Comparison of ENCODE assay signal across 17 mouse cellular contexts in genomic region chr19:41900495-41901090, GRCm38 (mm10). TPM values are rescaled to one million over a fixed set of nuclear protein-coding genes. Genes with fewer than 3 reads are reported as not detected.
A peak's percentile ranks its signal among the peaks of the same experiment; 100 is the strongest.
DNase-seq lines count a peak whose midpoint lies in the region; ATAC-seq and TF ChIP-seq lines count a peak whose summit lies in the region.
"Had no signal": no experiment of that assay in that cellular context is flagged by ENCODE, and none has a peak within 500 bp of the region (broad histone marks: within the 10 kb centered on the region; RNA-seq: fewer than 3 reads in every experiment).

No protein-coding gene starts in this region.

- H3K27me3 ChIP-seq in MEL (ENCODE audit: control insufficient read depth in 1 of 2, insufficient read depth in 2 of 2, low read length in 2 of 2) = no peaks in the 10 kb centered on the region
- no peaks in the 10 kb centered on the region for H3K27me3 ChIP-seq in liver, embryonic 13.5 days
- H3K27me3 ChIP-seq in forebrain, embryonic 15.5 days = no peaks in the 10 kb centered on the region
- H3K27me3 ChIP-seq in heart, embryonic 10.5 days (ENCODE audit: insufficient read depth, poor library complexity, severe bottlenecking) = no peaks in the 10 kb centered on the region

- H3K4me1 ChIP-seq in MEL (ENCODE audit: control insufficient read depth in 1 of 2, insufficient read depth in 2 of 2, low read length in 2 of 2) = peaks cover 3 to 36% of the 10 kb centered on the region in 2 experiments
- H3K4me1 ChIP-seq in liver, embryonic 13.5 days (replicated peaks) = peaks cover 45% of the 10 kb centered on the region
- H3K4me1 ChIP-seq in forebrain, embryonic 15.5 days = peaks cover 5% of the 10 kb centered on the region
- peaks cover 15% of the 10 kb centered on the region for H3K4me1 ChIP-seq in heart, embryonic 10.5 days

- no peak for ATAC-seq in CD4-positive, CD25-positive, alpha-beta regulatory T cell, adult 4 months
- no peak for ATAC-seq in liver, embryonic 13.5 days (ENCODE audit: low read depth)
- peak; percentile 82 for ATAC-seq in monocyte, adult 5-6 weeks (replicated peaks; ENCODE audit: insufficient number of reproducible peaks, low FRiP score, low TSS enrichment, poor library complexity, severe bottlenecking)
- ATAC-seq in forebrain, embryonic 15.5 days (replicated peaks) = no peak
- ATAC-seq: forebrain, embryonic 16.5 days; hindbrain, postnatal 0 days had no signal

- H3K79me2 ChIP-seq in MEL (ENCODE audit: control insufficient read depth, insufficient read depth, low read length, poor library complexity) = peaks cover 3% of the 10 kb centered on the region; the same call in 1 of the 2 replicates

- no peak overlapping the region for H3K4me2 ChIP-seq in liver, embryonic 13.5 days
- H3K4me2 ChIP-seq in forebrain, embryonic 15.5 days (replicated peaks) = no peak overlapping the region

- DNase-seq in CD4-positive, CD25-positive, alpha-beta regulatory T cell, adult 2 months (ENCODE audit: low read depth, low spot score) = peak; percentile 18
- DNase-seq in MEL (ENCODE audit: low read depth, low spot score) = peak; percentile 70
- DNase-seq in liver, embryonic 13.5 days = no peak
- no peak for DNase-seq in cerebellum, adult 9-11 months
- no peak for DNase-seq in heart, embryonic 10.5 days (ENCODE audit: low spot score)
- DNase-seq: adrenal gland, postnatal 14 days; cerebellum, postnatal 14 days; heart, postnatal 14 days; kidney, adult 8-10 months; kidney, postnatal 4 days had no signal

- no peak overlapping the region for H3K9ac ChIP-seq in MEL (ENCODE audit: control insufficient read depth, low read depth, low read length, poor library complexity, severe bottlenecking)
- H3K9ac ChIP-seq in liver, embryonic 13.5 days = no peak overlapping the region
- H3K9ac ChIP-seq in forebrain, embryonic 15.5 days (replicated peaks) = no peak overlapping the region
- H3K9ac ChIP-seq: liver, embryonic 14.5 days had no signal

- no peak for TF ChIP-seq CTCF in MEL (IDR thresholded peaks at IDR 0.05 in 2 of 3, conservative IDR thresholded peaks at IDR 0.05 in 1 of 3; ENCODE audit: control insufficient read depth in 1 of 3, insufficient read depth in 1 of 3, low read depth in 2 of 3, low read length in 3 of 3, poor library complexity in 1 of 3, severe bottlenecking in 1 of 3)

- no peak for TF ChIP-seq RAD21 in MEL (IDR thresholded peaks at IDR 0.05; ENCODE audit: low read depth, low read length)

- H3K4me3 ChIP-seq in MEL (ENCODE audit: control insufficient read depth in 1 of 2, insufficient read depth in 1 of 2, low read depth in 2 of 2, low read length in 2 of 2) = no peak overlapping the region
- no peak overlapping the region for H3K4me3 ChIP-seq in liver, embryonic 13.5 days (replicated peaks)
- no peak overlapping the region for H3K4me3 ChIP-seq in forebrain, embryonic 15.5 days
- no peak overlapping the region for H3K4me3 ChIP-seq in heart, embryonic 10.5 days
- H3K4me3 ChIP-seq: erythroblast, embryonic 14.5 days had no signal

- WGBS in liver, embryonic 13.5 days (ENCODE audit: insufficient replicate concordance) = 27% methylated on average over 8 of the region's 8 CpGs
- 90% methylated on average over 8 of the region's 8 CpGs for whole genome bisulfite sequencing in forebrain, embryonic 15.5 days
- 80% methylated on average over 8 of the region's 8 CpGs for WGBS in heart, embryonic 10.5 days

- H3K36me3 ChIP-seq in MEL (ENCODE audit: control insufficient read depth in 1 of 2, insufficient read depth in 2 of 2, low read length in 2 of 2) = peaks cover 0 to 32% of the 10 kb centered on the region in 2 experiments; a peak in 2 of 4 replicates
- no peaks in the 10 kb centered on the region for H3K36me3 ChIP-seq in liver, embryonic 13.5 days
- no peaks in the 10 kb centered on the region for H3K36me3 ChIP-seq in forebrain, embryonic 15.5 days
- no peaks in the 10 kb centered on the region for H3K36me3 ChIP-seq in heart, embryonic 10.5 days

- no peaks in the 10 kb centered on the region for H3K9me3 ChIP-seq in MEL (replicated peaks; ENCODE audit: insufficient read depth, low read length)
- no peaks in the 10 kb centered on the region for H3K9me3 ChIP-seq in liver, embryonic 13.5 days (replicated peaks)
- H3K9me3 ChIP-seq in forebrain, embryonic 15.5 days = no peaks in the 10 kb centered on the region
- no peaks in the 10 kb centered on the region for H3K9me3 ChIP-seq in heart, embryonic 10.5 days

- no peak for TF ChIP-seq POLR2A in MEL (IDR thresholded peaks at IDR 0.05; ENCODE audit: control insufficient read depth in 1 of 2, insufficient read depth in 1 of 2, low read depth in 1 of 2, low read length in 2 of 2, poor library complexity in 1 of 2)

- TF ChIP-seq EP300 in MEL (IDR thresholded peaks at IDR 0.05; ENCODE audit: low read depth in 1 of 2, low read length in 2 of 2) = peak; percentile 34 to 72; a peak in 3 of 4 replicates

- no peak overlapping the region for H3K27ac ChIP-seq in MEL (ENCODE audit: control insufficient read depth, low read depth, low read length)
- peak overlapping the region; percentile 29; the same call in 1 of the 2 replicates for H3K27ac ChIP-seq in liver, embryonic 13.5 days
- H3K27ac ChIP-seq in forebrain, embryonic 15.5 days (replicated peaks) = no peak overlapping the region
- no peak overlapping the region for H3K27ac ChIP-seq in heart, embryonic 10.5 days
- H3K27ac ChIP-seq: hindbrain, postnatal 0 days; liver, embryonic 14.5 days had no signal

TF ChIP-seq in MEL, 35 proteins besides CTCF, POLR2A, EP300 and RAD21 (continues in another document):
- TF ChIP-seq MAZ (IDR thresholded peaks at IDR 0.05; ENCODE audit: low read depth, low read length) (no peak), MYC (IDR thresholded peaks at IDR 0.05; ENCODE audit: low read depth, low read length) (no peak), JUND (IDR thresholded peaks at IDR 0.05; ENCODE audit: low read depth, low read length) (no peak), SIN3A (IDR thresholded peaks at IDR 0.05; ENCODE audit: low read length) (no peak), POLR2AphosphoS5 (IDR thresholded peaks at IDR 0.05; ENCODE audit: borderline replicate concordance, low read depth, low read length) (no peak), GABPA (IDR thresholded peaks at IDR 0.05; ENCODE audit: low read depth, low read length) (no peak)

RNA-seq across cellular contexts. Expression of gene Rrp12, which starts 4.6 kb away (rescaled TPM):
- 10 to 100 TPM in 1 of 2 experiments, 1 to 10 TPM in 1; 7.2 to 17.3 TPM for polyA plus RNA-seq in CD4-positive, CD25-positive, alpha-beta regulatory T cell, adult 4 months (2017; shearing (Covaris generic))
- 93.8 and 106 TPM in 2 replicates for total RNA-seq in MEL (2012; rRNA removed)
- polyA plus RNA-seq in MEL (2012; ENCODE audit: insufficient read depth in 1 of 2, insufficient read length in 2 of 2, low read depth in 1 of 2, low replicate concordance in 2 of 2, missing spikeins in 1 of 2) = 100 to 1,000 TPM in 1 of 2 experiments, 10 to 100 TPM in 1; 44.5 to 134 TPM
- polyA plus RNA-seq in liver, embryonic 13.5 days (2015; fragmentation: Nextera tagmentation; extraction: Ambion mirVana) = 15.2 and 17.2 TPM in 2 replicates
- 5.1 to 7.7 TPM (median 7.6 TPM) in 3 replicates for total RNA-seq in monocyte, adult 5-6 weeks (2017)
- 16.7 and 17.3 TPM in 2 replicates for polyA plus RNA-seq in forebrain, embryonic 15.5 days (2015; fragmentation: Nextera tagmentation; extraction: Ambion mirVana)
- polyA plus RNA-seq in heart, embryonic 10.5 days (2016; fragmentation: Nextera tagmentation; extraction: Ambion mirVana) = 25.1 and 25.8 TPM in 2 replicates

RNA-seq across cellular contexts. Expression of gene Pgam1, which starts 11.1 kb away (rescaled TPM):
- polyA plus RNA-seq in CD4-positive, CD25-positive, alpha-beta regulatory T cell, adult 4 months (2017; shearing (Covaris generic)) = 10 to 100 TPM; 41.8 to 43.3 TPM
- 267 and 714 TPM in 2 replicates for total RNA-seq in MEL (2012; rRNA removed)
- polyA plus RNA-seq in MEL (2012; ENCODE audit: insufficient read depth in 1 of 2, insufficient read length in 2 of 2, low read depth in 1 of 2, low replicate concordance in 2 of 2, missing spikeins in 1 of 2) = 100 to 1,000 TPM; 220 to 756 TPM
- polyA plus RNA-seq in liver, embryonic 13.5 days (2015; fragmentation: Nextera tagmentation; extraction: Ambion mirVana) = 230 and 238 TPM in 2 replicates
- 117 to 136 TPM (median 120 TPM) in 3 replicates for total RNA-seq in monocyte, adult 5-6 weeks (2017)
- 463 and 466 TPM in 2 replicates for polyA plus RNA-seq in forebrain, embryonic 15.5 days (2015; fragmentation: Nextera tagmentation; extraction: Ambion mirVana)
- 1,222 and 1,272 TPM in 2 replicates for polyA plus RNA-seq in heart, embryonic 10.5 days (2016; fragmentation: Nextera tagmentation; extraction: Ambion mirVana)

RNA-seq across cellular contexts. Expression of gene Exosc1, which starts 32.6 kb away (rescaled TPM):
- 10 to 100 TPM; 83.6 to 89.9 TPM for polyA plus RNA-seq in CD4-positive, CD25-positive, alpha-beta regulatory T cell, adult 4 months (2017; shearing (Covaris generic))
- total RNA-seq in MEL (2012; rRNA removed) = 101 and 118 TPM in 2 replicates
- polyA plus RNA-seq in MEL (2012; ENCODE audit: insufficient read depth in 1 of 2, insufficient read length in 2 of 2, low read depth in 1 of 2, low replicate concordance in 2 of 2, missing spikeins in 1 of 2) = 100 to 1,000 TPM; 162 to 390 TPM
- 61.6 and 67.2 TPM in 2 replicates for polyA plus RNA-seq in liver, embryonic 13.5 days (2015; fragmentation: Nextera tagmentation; extraction: Ambion mirVana)
- 28.8 to 32.4 TPM (median 31.4 TPM) in 3 replicates for total RNA-seq in monocyte, adult 5-6 weeks (2017)
- polyA plus RNA-seq in forebrain, embryonic 15.5 days (2015; fragmentation: Nextera tagmentation; extraction: Ambion mirVana) = 76.8 and 78.4 TPM in 2 replicates
- polyA plus RNA-seq in heart, embryonic 10.5 days (2016; fragmentation: Nextera tagmentation; extraction: Ambion mirVana) = 60.1 and 78.1 TPM in 2 replicates

RNA-seq across cellular contexts. Expression of gene Zdhhc16, which starts 32.7 kb away (rescaled TPM):
- polyA plus RNA-seq in CD4-positive, CD25-positive, alpha-beta regulatory T cell, adult 4 months (2017; shearing (Covaris generic)) = 10 to 100 TPM; 40.7 to 59.3 TPM
- total RNA-seq in MEL (2012; rRNA removed) = 95.2 and 99.2 TPM in 2 replicates
- polyA plus RNA-seq in MEL (2012; ENCODE audit: insufficient read depth in 1 of 2, insufficient read length in 2 of 2, low read depth in 1 of 2, low replicate concordance in 2 of 2, missing spikeins in 1 of 2) = 100 to 1,000 TPM in 1 of 2 experiments, not detected in 1; 128 TPM
- polyA plus RNA-seq in liver, embryonic 13.5 days (2015; fragmentation: Nextera tagmentation; extraction: Ambion mirVana) = 43.1 and 44.1 TPM in 2 replicates
- 15.5 to 26.4 TPM (median 23.1 TPM) in 3 replicates for total RNA-seq in monocyte, adult 5-6 weeks (2017)
- polyA plus RNA-seq in forebrain, embryonic 15.5 days (2015; fragmentation: Nextera tagmentation; extraction: Ambion mirVana) = 88.5 and 96.9 TPM in 2 replicates
- polyA plus RNA-seq in heart, embryonic 10.5 days (2016; fragmentation: Nextera tagmentation; extraction: Ambion mirVana) = 73.4 and 78.9 TPM in 2 replicates

RNA-seq across cellular contexts. Expression of gene Frat2, which starts 52.7 kb away (rescaled TPM):
- polyA plus RNA-seq in CD4-positive, CD25-positive, alpha-beta regulatory T cell, adult 4 months (2017; shearing (Covaris generic)) = 1 to 10 TPM in 1 of 2 experiments, under 1 TPM in 1; 0.75 to 1.9 TPM
- total RNA-seq in MEL (2012; rRNA removed) = 55.6 and 58.2 TPM in 2 replicates
- 100 to 1,000 TPM in 1 of 2 experiments, not detected in 1; 110 TPM for polyA plus RNA-seq in MEL (2012; ENCODE audit: insufficient read depth in 1 of 2, insufficient read length in 2 of 2, low read depth in 1 of 2, low replicate concordance in 2 of 2, missing spikeins in 1 of 2)
- polyA plus RNA-seq in liver, embryonic 13.5 days (2015; fragmentation: Nextera tagmentation; extraction: Ambion mirVana) = 4.6 and 6.0 TPM in 2 replicates
- total RNA-seq in monocyte, adult 5-6 weeks (2017) = 14.4 to 39.3 TPM (median 21.5 TPM) in 3 replicates
- polyA plus RNA-seq in forebrain, embryonic 15.5 days (2015; fragmentation: Nextera tagmentation; extraction: Ambion mirVana) = 16.9 and 17.9 TPM in 2 replicates
- polyA plus RNA-seq in heart, embryonic 10.5 days (2016; fragmentation: Nextera tagmentation; extraction: Ambion mirVana) = 1.6 and 4.0 TPM in 2 replicates

Comparison
In these comparisons a context has a peak if more than half of its experiments do, and no peak if none do; other contexts are left out.
1. DNase-seq: peak in CD4-positive, CD25-positive, alpha-beta regulatory T cell, adult 2 months (single experiment) and MEL (single experiment); none in liver, embryonic 13.5 days (single experiment), cerebellum, adult 9-11 months (single experiment) and heart, embryonic 10.5 days (single experiment).